Mouse (Mus musculus): Measurements from ENCODE around the gene Pacs2.

The Pacs2 gene

DNA sequence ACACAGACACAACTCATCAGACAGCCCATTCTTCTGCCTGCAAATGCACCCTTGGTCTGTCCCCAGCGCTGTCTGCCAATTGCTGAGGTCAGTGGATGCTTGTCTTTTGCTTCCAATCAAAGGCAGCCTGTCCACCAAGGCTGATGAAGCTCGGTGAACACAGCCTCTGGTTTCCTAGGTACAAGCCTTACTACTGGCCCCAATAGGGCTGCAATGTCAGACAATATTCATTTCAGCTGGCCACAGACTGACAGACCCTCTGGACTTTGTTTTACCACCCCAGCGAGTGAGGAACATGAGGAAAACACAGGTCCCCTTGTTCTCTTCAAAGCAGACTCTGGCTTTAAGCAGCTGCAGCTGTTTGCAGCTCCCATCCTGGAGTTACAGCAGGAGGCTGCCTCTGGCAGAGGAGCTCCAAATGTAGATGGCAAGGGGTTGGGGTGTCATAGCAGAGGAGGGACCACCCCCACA is 1.3 kb upstream of the Pacs2 start:
- DNase-seq = peak; percentile 16

GRCm38 (mm10) chr12:113014561-113015556 is 551 bp downstream of the Pacs2 start:
- peak; percentile 25 for DNase-seq

DNA sequence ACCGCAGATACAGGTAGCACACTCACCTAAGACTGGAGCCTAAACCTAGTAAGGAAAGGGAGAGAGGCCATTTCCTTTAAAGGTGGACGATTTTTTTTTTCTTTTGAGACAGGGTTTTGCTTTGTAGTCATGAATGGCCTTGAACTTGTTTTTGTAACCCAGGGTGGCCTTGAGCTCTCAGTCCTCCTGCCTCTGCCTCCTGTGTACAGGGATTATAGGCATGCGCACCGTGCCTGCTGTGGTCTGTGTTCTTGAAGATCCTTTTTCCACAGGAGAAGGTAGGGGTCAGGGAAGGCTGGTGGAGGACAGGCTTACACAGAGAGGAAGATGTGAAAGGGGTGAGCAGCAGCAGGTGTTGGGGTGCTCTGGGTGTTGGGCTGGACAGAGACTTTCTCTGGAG is 1.6 kb downstream of the Pacs2 start:
- no peak for DNase-seq

DNA sequence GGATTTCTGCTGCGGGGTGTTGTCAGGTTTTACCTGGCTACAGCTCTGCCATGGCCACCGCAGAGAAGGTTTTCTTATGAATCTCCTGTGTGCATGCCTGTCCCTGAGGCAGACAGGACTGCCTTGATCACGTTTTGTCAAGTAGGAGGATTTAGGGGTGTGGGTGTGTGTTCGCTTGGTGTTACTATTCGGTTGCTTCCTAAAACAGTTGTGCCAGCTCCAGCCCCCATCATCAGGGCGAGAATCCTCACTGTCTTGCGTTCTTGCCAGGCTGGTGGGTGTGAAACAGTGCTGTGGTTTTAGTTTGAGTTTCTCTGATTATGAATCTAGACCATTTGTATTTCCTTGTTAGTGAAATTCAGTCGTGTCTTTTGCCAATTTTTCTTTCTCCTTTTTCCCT is 2.7 kb downstream of the Pacs2 start:
- DNase-seq = no peak

GRCm38 (mm10) chr12:113017429-113017984 is 3.2 kb downstream of the Pacs2 start:
- no peak for DNase-seq

GRCm38 (mm10) chr12:113018763-113019162 is 4.5 kb downstream of the Pacs2 start:
- no peak for DNase-seq

DNA sequence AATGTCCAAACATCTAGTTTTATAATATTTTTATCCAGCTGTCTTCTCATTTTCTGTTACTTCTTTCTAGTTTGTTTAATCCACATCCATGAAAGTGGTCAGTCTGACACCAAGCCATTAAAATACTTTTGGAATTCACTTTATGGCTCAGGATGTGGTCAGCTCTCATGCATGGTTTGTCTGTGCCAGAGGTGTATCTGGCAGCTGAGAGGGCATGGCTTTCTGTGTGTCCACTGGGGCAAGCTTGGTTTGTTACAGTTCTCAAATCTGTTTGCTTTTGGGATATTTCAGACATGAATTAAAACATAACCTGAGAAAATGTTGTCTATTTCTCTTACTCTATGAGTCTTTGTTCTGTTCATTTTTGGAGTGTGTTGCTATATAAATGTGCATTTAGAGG is 7.2 kb downstream of the Pacs2 start:
- DNase-seq = no peak

DNA sequence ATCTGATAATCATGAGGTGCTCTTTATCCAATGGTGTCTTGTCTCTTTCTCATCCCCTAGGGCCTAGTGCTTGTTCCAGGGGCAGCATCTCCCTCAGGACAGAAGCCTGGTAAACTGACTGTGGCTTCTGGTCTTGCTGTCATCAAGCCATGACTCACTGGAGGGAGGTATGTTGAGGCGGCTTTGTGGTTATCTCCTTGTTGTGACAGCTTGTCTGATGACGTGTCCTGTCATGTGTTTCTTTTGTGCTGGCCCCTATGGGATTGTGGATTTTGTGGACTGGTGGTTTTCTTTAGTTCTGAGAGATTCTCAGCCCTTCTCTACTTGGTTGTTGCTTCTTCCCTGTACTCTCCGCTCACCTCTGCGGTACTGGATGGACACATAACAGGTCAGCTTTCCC is 8.8 kb downstream of the Pacs2 start:
- no peak for DNase-seq

DNA sequence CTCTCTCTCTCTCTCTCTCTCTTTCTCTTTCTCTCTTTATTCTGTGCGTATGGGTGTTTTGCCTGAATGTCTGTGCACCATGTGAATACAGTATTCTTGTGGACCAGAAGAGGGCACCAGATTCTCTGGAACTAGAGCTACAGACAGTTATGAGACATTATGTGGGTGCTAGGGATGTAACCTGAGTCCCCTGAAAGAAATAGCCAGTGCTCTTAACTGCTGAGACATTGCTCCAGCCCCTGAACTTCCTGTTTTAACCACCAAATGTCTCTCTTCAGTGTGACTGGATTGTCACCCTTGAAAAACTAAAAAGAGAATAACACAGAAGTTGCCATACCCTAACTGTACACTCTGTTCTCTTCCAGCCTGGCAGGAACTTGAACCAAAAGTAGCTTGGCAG is 12.2 kb downstream of the Pacs2 start:
- no peak for DNase-seq

DNA sequence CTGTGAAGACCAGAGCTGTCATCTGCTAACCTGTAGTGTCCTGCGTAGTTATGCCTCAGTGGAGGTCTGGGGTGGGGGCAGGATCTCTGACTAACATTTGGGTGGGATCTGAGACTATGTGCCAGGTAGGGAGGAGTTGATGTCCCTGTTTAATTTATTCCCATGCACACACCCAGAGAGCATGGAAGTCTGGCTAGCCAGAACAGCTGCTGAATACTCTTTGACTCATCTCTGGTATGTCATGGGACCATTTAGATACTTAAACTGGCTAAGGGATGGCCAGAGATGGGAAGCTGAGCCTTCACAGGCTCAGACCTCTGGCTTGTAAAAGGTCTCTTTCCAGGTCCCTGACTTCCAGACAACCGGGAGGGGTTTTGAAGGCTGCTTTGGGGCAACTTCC is 13.2 kb downstream of the Pacs2 start:
- DNase-seq = no peak

DNA sequence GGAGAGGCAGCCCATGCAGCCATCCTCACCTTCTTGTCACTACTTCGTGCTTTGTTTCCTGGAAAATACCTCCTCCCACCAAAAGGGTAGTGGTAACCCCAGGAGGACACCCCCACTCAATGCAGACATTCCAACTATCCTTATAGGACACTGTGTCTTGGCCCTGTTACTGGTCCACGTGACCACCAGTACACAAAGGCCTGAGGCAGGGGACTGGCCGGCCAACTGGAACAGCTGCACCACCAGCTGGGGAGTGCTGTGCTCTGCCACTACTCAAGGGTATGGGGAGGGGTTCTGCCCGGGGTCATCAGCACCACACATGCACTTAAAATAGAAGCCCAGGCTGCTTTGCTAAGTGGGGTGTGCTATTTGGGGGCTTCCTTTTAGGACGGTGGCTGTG is 13.8 kb downstream of the Pacs2 start:
- DNase-seq = no peak

DNA sequence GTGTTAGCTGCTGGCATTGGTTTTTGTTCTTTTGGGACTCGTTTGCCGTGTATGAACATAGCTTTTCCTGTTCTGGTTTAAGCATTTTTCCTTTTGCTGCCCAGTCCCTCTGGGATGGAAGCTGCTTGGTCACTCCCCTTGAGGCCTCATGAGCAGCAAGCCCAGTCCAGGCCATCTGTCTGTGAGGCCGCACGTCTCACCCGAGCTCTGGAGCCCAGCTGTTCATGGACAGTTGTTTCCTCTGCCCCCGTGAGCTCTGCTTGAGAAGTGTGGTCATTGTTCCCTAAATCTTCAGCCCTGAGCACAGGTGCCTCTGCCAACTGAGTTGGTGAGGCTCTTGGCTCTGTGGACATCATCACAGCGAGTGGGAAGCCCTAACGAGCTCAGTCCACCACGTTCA is 14.6 kb downstream of the Pacs2 start:
- no peak for DNase-seq

GRCm38 (mm10) chr12:113030046-113030445 is 15.7 kb downstream of the Pacs2 start:
- no peak for DNase-seq

DNA sequence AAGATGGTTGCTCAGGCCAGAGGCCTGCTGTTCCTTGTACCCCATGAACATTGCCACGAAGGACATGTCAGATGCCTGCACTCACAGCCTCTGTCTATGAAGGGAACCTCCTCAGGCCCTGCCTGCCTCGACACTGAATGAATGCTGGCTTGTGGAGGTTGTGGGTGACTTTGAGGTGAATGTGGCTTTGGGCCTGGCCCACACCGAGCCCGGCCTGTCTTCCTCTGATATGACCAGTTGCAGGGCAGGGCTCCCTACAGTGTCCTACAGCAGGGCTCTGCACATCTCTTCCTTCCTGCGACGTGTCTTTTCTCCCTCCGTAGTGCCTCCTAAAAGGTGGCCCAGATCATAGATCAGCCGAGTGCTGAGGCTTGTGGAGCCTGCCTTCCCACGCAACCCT is 16.7 kb downstream of the Pacs2 start:
- no peak for DNase-seq

- no peak for DNase-seq
These were observed 17.1 kb downstream of the Pacs2 start for GRCm38 (mm10) chr12:113031441-113031840.

- peak; percentile 42 for DNase-seq
These were observed 18.3 kb downstream of the Pacs2 start for GRCm38 (mm10) chr12:113032296-113033250.

DNA sequence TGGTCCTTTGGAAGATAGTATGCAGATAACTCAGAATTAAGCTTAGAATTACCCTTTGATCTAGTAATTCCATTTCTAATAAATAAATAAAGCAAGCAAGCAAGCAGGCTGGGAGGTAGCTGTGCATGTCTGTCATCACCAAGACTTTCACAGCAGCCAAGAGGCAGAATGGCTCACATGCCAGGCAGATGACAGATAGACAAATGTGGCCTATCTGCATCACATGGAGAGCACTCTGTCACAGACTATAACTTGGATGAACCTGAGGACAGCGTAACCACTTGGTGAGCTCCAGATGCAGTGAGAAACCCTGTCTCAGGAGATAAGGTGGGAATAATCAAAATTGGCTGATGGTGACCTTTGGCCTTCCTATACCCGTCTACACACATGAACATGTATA is 20.8 kb downstream of the Pacs2 start:
- no peak for DNase-seq

DNA sequence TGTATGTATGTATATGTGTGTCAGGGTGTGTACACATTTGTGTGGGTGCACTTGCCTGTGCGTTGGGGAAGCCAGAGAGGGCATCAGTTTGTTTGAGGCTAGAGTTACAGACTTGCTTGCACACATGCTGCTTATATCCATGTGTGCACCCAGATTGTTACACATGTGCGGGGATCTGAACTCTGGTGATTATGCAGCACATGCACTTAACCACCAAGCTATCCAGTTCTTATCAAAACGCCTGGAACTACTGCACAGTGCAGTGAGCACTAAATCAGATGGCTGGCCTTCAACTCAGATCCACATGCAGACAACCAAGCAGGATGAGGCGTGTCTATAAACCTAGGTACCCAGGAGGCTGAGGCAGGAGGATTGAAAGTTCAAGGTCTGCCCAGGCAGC is 22.7 kb downstream of the Pacs2 start:
- no peak for DNase-seq

DNA sequence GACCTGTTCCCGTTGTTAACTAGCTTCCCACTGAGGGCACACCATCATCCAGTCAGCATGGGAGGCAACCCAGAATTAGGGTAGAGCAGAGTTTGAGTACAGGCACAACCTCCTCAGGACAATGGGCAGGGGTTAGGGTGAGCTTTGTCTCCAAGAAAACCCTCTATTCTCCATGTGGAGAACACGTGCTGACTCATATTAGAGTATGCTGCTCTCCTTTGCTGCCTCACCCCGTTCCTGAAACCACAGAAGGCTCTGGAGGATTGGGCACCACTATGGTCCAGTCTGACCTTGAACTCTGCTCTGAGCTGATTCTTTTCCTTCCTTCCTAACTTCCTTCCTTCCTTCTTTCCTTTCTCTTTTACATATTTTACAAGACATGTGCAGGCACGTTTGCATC is 24.1 kb downstream of the Pacs2 start:
- DNase-seq = no peak

- DNase-seq = peak; percentile 53
These were observed 27.5 kb downstream of the Pacs2 start for GRCm38 (mm10) chr12:113041481-113042439.

DNA sequence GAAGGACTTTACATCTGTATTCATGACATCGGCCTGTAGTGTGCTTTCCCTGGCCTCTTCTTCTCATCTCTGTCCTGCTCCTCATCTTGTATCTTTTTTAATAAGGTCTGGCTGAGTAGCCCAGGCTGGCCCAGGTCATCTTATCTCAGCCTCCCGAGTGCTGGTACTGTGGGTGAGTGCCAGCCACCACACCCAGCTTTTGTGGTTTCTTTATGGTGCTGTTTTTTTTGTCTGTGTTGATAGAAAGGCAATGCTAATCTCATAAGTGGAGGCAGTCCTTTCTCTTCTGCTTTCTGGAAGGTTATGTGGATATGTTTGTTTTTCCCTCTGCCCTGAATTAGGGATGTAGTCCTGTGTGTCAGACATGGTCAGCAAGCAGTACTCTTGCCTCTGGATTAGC is 28.2 kb downstream of the Pacs2 start:
- no peak for DNase-seq
